Mouse (Mus musculus): Measurements from ENCODE around the gene Inip.

- no peak for TF ChIP-seq CTCF (IDR thresholded peaks at IDR 0.05; ENCODE audit: low read depth)
- TF ChIP-seq EP300 (IDR thresholded peaks at IDR 0.05; ENCODE audit: low read depth) = no peak
Observed at GRCm38 (mm10) chr4:59777828-59778227, 23.6 kb downstream of the Inip start.
